Mouse (Mus musculus): ENCODE measurements at regions not wholly inside any gene's neighbourhood (a gene's known extent, or its start where the extent isn't known, plus 50 kb on each side); places are given as distances from the start of the nearest gene placed in this dataset.

DNA sequence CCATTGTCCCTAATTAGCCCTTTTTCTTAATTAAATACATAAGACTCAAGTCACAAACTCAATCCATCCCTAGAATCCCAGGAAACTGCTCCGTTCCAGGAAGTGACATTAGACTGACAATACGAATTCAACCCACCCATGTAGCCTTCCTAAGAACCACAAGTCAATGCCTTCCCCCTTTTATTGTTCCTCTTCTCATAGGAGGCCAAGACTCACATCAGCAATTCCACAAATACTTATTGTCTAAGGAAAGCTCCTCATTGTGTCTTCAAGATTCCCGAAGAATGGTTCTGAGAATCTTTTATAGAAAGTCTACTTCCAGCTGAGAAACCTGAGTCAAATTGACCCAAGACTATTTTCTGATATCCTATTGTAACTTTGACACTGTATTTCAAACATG is 147.3 kb downstream of the Dmac1 start:
- DNase-seq, result no peak

DNA sequence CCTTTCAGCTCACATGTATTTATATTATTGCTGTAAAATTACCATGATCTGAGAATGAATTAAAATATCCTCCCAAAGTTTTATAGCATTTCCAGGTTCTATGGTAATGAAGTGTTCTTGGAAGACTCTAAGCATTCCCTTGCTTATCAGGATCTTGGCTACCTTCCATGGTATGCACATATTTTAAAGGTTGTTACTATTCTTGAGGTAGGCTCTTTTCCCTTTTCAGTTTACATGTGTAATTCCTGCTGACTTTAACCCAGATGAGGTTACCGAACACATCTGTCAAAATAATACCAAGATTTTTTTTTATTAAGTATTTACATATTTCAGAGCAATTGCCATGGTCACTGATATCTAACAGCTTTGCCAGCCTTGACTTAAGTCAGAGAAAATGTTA is 162.2 kb downstream of the Dmac1 start:
- no peak for DNase-seq

DNA sequence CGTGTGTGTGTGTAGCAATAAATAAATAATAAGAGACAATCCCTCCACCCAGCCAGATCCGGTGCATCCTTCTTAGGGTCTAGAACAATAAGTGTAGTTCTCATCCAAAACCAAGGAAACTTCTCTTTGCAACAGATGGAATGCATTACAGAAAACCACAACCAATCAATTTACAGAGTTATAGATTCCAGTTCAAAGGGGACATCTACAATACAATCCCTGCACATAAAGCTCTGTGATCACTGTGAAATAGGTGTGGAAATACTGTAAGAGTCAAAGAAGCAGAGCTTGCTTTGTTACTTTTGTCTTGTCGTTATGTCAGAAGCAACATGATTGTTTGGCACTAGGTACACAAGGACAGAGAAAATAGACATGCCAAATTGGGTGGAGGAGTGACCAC is 162.8 kb downstream of the Dmac1 start:
- DNase-seq, result no peak

DNA sequence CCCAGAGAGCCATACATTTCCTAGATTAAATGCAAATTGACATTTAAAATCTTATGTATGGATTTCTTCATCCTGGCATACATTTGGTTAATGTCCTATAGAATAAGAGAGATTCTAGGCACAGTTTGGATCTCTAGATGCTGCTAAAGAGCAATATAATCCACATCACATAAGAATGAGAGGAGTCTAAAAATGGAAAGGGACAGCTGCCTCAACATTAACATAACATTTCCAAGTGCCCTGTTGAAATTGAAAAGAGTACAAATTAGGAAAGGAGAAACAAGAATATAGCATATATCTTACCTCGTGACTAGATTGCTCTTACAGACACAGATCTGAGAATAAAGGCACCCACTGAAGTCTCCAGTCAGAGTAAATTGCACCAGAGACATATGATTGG is 212.3 kb downstream of the Dmac1 start:
- DNase-seq, result no peak

DNA sequence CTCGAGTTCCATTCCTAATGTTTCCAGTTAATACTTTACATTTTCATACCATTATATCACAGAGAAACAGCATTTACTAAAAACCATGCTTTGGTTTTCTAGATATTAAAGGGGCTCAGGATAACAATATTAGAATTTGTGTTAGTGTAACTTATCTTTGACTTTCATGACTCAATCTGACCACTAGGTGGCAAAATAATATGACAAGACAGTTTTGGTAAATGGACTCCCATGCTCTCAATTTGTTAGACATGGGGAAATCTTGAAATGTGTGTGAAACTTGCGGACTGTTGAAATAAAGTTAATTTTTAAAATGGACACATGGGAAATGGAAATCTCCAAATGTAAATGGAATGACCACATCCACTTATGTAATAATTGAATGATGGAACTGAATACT is 214.8 kb downstream of the Dmac1 start:
- DNase-seq, result peak in 1 of 2 experiments; percentile 44

DNA sequence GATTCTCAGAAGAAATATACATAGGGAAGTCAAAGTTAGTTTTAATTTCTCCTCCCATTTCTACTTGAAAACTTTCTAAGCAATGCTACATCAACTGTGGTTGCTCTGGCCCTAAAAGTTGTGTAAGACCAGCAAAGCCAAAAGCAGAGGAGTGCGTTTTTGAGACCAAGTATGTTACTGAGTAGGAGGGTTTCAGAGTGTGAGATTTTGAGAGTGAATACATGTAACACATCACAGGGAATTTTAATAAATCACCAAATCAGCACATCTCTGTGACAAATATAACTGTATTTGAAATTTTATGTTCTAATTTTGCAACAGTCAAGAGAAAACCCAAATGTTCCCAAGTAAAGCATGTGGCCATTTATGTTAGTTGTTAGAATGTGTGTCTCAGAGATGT is 234.6 kb downstream of the Dmac1 start:
- no peak for DNase-seq

DNA sequence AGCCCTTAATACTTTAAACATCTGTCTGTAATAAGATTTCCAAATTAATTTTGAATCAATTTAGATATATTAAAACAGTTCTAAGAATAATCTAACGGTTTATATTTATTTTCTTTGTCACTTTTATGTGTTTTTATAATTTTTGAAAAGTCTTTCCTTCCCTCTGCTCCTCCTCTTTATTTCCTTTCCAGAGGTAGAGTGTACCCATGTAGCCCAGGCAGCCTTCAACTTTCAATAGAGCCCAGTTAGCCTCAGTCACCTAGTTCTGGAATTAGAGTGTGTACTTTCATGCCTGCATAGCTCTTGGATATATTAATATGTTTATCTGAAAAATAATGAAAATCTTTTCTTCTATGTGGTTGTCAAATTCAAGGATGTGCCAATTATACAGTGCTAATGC is 235.5 kb downstream of the Dmac1 start:
- DNase-seq, result no peak

DNA sequence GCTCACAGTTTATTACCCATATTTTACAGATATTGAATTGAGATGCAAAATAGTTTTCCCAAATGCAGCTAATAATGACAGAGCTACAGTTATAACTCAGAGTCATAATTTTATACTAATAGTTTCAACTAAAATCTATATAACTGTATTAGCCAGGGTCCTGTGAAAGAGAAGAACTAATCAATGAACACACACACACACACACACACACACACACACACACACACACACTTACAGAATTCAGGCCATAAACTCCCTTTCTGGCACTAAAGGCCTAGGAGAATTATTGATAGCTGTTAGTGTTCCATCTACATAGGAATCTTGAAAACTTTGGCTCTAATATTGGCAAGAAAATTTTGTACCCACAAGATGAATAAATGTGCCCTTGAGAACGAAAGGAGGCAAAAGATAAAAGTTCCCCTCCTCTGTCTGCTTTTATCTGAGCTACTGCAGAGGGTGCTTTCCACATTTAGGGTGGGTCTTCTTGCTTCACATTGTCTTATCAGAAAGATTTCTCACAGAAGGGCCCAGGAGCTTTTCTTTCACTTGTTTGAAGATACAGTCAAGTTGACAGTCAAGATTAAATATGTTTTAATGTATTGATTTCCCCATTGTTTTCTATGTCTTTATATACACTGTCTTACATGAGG is 236.1 kb downstream of the Dmac1 start:
- DNase-seq, result no peak
